In genomic region chr15:82106953-82107555, GRCm38 (mm10) we compare ENCODE assay signal across 9 mouse cellular contexts. TPM values are rescaled to one million over a fixed set of nuclear protein-coding genes. Genes with fewer than 3 reads are reported as not detected.
A peak's percentile ranks its signal among the peaks of the same experiment; 100 is the strongest.
DNase-seq lines count a peak whose midpoint lies in the region; ATAC-seq and TF ChIP-seq lines count a peak whose summit lies in the region.
"Had no signal": no experiment of that assay in that cellular context is flagged by ENCODE, and none has a peak within 500 bp of the region (broad histone marks: within the 10 kb centered on the region; RNA-seq: fewer than 3 reads in every experiment).

No protein-coding gene starts in this region.

- in situ Hi-C loops in ES-E14 (cut with MboI; ENCODE audit: low sequenced_read_pairs in 2 of 2, unreplicated experiment in 2 of 2) = no loop called here

- peak; percentile 52; the same call in 1 of the 2 replicates for ATAC-seq in megakaryocyte progenitor cell, adult 5-6 weeks (replicated peaks; ENCODE audit: poor library complexity)
- no peak for ATAC-seq in monocyte, adult 5-6 weeks (replicated peaks; ENCODE audit: insufficient number of reproducible peaks, low FRiP score, low TSS enrichment, poor library complexity, severe bottlenecking)

- peak; percentile 72 for DNase-seq in heart, postnatal 4 days
- DNase-seq in heart, postnatal 25 days (ENCODE audit: low spot score) = no peak
- DNase-seq in 3T3-L1 (ENCODE audit: low read depth, low spot score) (peak; percentile 57), ES-E14 (ENCODE audit: low read depth, low spot score) (peak; percentile 62)
- peak; percentile 73 for DNase-seq in cerebellum, adult 8-10 months
- peak; percentile 85 to 87 for DNase-seq in kidney, postnatal 4 days

- no peak overlapping the region for H3K9ac ChIP-seq in ES-E14 (ENCODE audit: insufficient read depth, low read depth, low read length, poor library complexity, severe bottlenecking)

- no peaks in the 10 kb centered on the region for H3K4me1 ChIP-seq in ES-E14 (ENCODE audit: control insufficient read depth in 2 of 2, insufficient read depth in 2 of 2, low read length in 2 of 2, poor library complexity in 1 of 2)

- H3K9me3 ChIP-seq in ES-E14 (ENCODE audit: control insufficient read depth, insufficient read depth, low read depth, low read length) = no peaks in the 10 kb centered on the region

- no peaks in the 10 kb centered on the region for H3K36me3 ChIP-seq in ES-E14 (ENCODE audit: control insufficient read depth, insufficient read depth, low read length, poor library complexity, severe bottlenecking)

- intact Hi-C loops in heart, postnatal 25 days (cut with DNase I) = loop anchor here (5.0 kb wide), 1 partner anchor 40 kb away; the partner anchor contains the start of gene Mei1

- H3K4me3 ChIP-seq in ES-E14 (ENCODE audit: insufficient read depth in 1 of 2, low read depth in 1 of 2, low read length in 2 of 2, poor library complexity in 1 of 2, severe bottlenecking in 1 of 2) = no peak overlapping the region

- H3K27ac ChIP-seq in ES-E14 (ENCODE audit: insufficient read depth, low read depth, low read length, poor library complexity, severe bottlenecking) = no peak overlapping the region

TF ChIP-seq in ES-E14, 5 proteins besides CTCF, POLR2A, EP300 and RAD21:
- no peak for TF ChIP-seq HCFC1 (IDR thresholded peaks at IDR 0.05; ENCODE audit: borderline replicate concordance, insufficient read depth, low read length)
- TF ChIP-seq ZC3H11A (IDR thresholded peaks at IDR 0.05; ENCODE audit: borderline replicate concordance, low read depth, low read length) = peak; percentile 62; the same call in 1 of the 2 replicates

RNA-seq across cellular contexts. Expression of gene Ccdc134, which starts 20.7 kb away (rescaled TPM):
- total RNA-seq in heart, postnatal 4 days (2021) = 1 to 10 TPM; 6.1 to 8.3 TPM
- total RNA-seq in heart, postnatal 25 days (2021) = 1 to 10 TPM; 4.4 to 6.4 TPM
- 28.8 and 31.7 TPM in 2 replicates for total RNA-seq in ES-E14 (2012; rRNA removed)
- total RNA-seq in megakaryocyte progenitor cell, adult 5-6 weeks (2015) = 5.5 and 10.4 TPM in 2 replicates
- total RNA-seq in megakaryocyte progenitor cell, adult 5-6 weeks (2017) = 19.6 and 29.7 TPM in 2 replicates
- 28.6 to 54.3 TPM (median 43.2 TPM) in 3 replicates for total RNA-seq in monocyte, adult 5-6 weeks (2017)

RNA-seq across cellular contexts. Expression of gene Mei1, which starts 37.3 kb away (rescaled TPM):
- total RNA-seq in heart, postnatal 4 days (2021) = not detected
- total RNA-seq in heart, postnatal 25 days (2021) = not detected
- total RNA-seq in ES-E14 (2012; rRNA removed) = 0.40 and 0.42 TPM in 2 replicates
- not detected in 2 replicates for total RNA-seq in megakaryocyte progenitor cell, adult 5-6 weeks (2015)
- not detected in 2 replicates for total RNA-seq in megakaryocyte progenitor cell, adult 5-6 weeks (2017)
- total RNA-seq in monocyte, adult 5-6 weeks (2017) = not detected in 3 replicates

RNA-seq across cellular contexts. Expression of gene Srebf2, which starts 39.9 kb away (rescaled TPM):
- 10 to 100 TPM; 79.0 to 84.5 TPM for total RNA-seq in heart, postnatal 4 days (2021)
- 10 to 100 TPM; 20.5 to 21.8 TPM for total RNA-seq in heart, postnatal 25 days (2021)
- 173 and 211 TPM in 2 replicates for total RNA-seq in ES-E14 (2012; rRNA removed)
- total RNA-seq in megakaryocyte progenitor cell, adult 5-6 weeks (2015) = 24.7 and 28.3 TPM in 2 replicates
- 21.0 and 23.7 TPM in 2 replicates for total RNA-seq in megakaryocyte progenitor cell, adult 5-6 weeks (2017)
- total RNA-seq in monocyte, adult 5-6 weeks (2017) = 43.2 to 64.7 TPM (median 49.7 TPM) in 3 replicates

RNA-seq across cellular contexts. Expression of gene 4930407I10Rik, which starts 48.1 kb away (rescaled TPM):
- not detected for total RNA-seq in heart, postnatal 4 days (2021)
- total RNA-seq in heart, postnatal 25 days (2021) = not detected
- total RNA-seq in ES-E14 (2012; rRNA removed) = not detected in 2 replicates
- not detected in 2 replicates for total RNA-seq in megakaryocyte progenitor cell, adult 5-6 weeks (2015)
- total RNA-seq in megakaryocyte progenitor cell, adult 5-6 weeks (2017) = not detected in 2 replicates
- not detected in 3 replicates for total RNA-seq in monocyte, adult 5-6 weeks (2017)
- total RNA-seq: gastrocnemius, postnatal 4 days had no signal

RNA-seq across cellular contexts. Expression of gene Snu13, which starts 59.7 kb away (rescaled TPM):
- 10 to 100 TPM; 63.4 to 69.5 TPM for total RNA-seq in heart, postnatal 4 days (2021)
- 10 to 100 TPM; 48.2 to 52.5 TPM for total RNA-seq in heart, postnatal 25 days (2021)
- total RNA-seq in ES-E14 (2012; rRNA removed) = 212 and 293 TPM in 2 replicates
- total RNA-seq in megakaryocyte progenitor cell, adult 5-6 weeks (2015) = 235 and 245 TPM in 2 replicates
- 201 and 202 TPM in 2 replicates for total RNA-seq in megakaryocyte progenitor cell, adult 5-6 weeks (2017)
- total RNA-seq in monocyte, adult 5-6 weeks (2017) = 111 to 112 TPM (median 112 TPM) in 3 replicates
